Mouse (Mus musculus) left cerebral cortex, adult 9 months (tissue): ENCODE measurements at regions not wholly inside any gene's neighbourhood (a gene's known extent, or its start where the extent isn't known, plus 50 kb on each side); places are given as distances from the start of the nearest gene placed in this dataset.

ENCODE experiments used
- DNase-seq, 2 experiments: peaks; one replicate each; pipeline ENCODE4 v3.0.0; 2022; ENCODE audit warnings: low spot score in 2 of 2

DNA sequence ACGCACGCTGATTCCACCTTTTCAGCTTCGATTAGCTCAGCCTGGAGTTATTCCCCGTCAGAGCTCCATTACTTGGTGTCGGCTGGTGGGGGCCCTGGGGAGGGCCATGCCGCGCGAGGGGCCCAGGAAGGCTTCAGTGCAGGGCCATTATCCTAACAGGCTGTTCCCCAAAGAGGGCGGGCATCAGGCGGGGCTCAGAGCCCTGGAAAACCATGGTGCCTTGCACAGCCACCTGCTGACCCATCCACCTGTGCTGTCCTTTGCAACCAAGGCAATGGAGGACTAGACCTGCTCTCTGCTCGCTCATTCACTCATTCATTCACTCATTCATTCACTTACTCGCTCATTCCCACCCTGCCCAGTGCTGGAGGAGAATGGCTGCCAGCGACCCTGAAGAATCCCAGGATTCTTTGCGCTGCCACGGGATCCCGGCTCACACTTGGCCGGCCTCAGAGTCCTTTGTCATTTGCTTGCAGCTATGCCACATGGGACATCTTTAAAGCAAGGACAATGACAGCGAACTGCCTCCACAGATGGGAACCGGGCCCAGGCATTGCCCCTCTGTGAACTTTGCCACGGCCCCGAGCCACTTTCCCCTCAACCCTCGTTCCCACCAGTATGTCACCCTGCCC is 78.6 kb upstream of the Nkx1-1 start:
- DNase-seq, result no peak

DNA sequence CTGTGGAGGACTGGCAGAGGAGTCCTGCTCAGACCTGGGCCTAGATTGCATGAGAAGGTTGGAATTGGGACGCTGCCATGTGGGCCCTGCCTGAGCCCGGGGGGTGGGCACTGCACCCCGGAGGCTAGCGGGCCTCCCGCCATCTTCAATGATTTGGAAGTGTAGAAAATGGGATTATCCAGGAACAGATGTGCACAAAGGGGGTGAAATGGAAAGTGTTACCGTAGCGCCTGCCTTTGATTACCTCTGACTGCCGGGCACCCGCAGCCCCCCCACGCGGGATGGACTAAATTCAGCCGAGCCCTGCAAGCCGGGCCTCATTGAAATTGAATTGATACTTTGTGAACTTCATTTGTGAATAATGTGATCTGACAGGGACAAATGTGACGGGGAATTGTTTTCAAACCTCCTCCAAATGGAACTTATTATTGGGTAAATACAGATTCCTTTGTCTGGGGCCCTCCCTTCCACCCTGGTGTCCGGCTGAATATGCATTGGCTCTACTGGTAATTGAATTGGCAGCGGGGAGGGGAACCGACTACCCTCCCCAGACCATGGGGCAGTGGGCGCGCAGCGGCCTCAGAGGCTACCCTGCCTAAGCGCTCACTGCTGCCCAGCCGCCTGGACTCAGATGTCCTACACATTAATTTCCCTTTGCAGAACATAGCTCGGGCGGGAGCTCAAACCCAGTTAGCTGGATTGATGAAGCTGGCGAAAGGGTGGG is 77.9 kb upstream of the Nkx1-1 start:
- DNase-seq, result no peak

- no peak for DNase-seq
Observed at GRCm38 (mm10) chr5:33505786-33506185, 72.0 kb upstream of the Nkx1-1 start.

GRCm38 (mm10) chr5:33501735-33502495 is 68.1 kb upstream of the Nkx1-1 start:
- no peak for DNase-seq

DNA sequence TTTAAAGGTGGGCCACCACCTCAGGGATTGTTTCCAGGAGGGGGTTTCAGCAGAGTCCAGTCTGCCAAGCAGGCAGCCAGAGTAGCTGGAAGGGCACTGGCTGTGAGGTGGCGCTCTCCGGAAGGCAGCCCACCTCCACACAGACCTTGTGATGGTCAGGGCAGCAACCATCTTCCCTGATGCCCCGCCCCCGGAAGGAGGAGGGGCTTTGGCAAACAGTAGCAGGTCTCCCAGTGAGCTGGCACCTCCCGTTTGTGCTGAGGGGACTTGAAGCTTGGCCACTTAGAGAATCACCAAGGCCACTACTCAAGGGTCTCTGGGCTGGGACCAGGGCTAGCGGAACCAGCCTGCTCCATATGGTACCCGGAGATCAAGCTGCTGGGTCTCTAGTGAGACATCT is 67.4 kb upstream of the Nkx1-1 start:
- DNase-seq, result no peak

DNA sequence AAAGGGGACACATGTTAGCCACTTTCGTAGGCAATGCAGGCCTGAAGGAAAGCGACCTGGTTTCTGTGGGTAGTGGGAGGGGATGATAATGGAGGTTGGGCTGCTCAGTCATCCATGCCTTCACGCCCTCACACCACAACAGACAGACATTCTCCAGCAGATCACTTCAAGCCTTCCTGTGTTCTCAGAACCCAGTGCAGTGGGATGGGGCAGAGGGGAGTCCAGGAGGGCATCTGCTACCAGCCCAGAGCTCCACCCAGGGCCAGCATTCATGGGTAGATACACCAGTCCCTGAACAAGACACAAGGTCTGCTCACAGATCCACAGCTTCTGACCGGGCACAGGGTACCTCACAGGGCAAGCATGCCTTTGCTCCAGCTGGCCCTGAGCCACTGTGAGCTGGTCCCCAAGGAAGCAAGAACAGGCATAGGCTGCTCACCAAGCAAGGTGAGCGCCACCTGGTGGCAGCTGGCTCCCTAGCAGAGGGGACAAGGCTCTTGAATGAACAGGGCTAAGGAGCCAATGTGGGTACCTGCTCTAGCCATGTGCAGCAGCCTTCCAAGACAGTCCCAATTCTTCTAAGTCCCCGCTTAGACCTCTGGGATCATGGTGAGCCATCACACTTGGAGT is 62.2 kb upstream of the Nkx1-1 start:
- DNase-seq, result peak; percentile 16 to 78

DNA sequence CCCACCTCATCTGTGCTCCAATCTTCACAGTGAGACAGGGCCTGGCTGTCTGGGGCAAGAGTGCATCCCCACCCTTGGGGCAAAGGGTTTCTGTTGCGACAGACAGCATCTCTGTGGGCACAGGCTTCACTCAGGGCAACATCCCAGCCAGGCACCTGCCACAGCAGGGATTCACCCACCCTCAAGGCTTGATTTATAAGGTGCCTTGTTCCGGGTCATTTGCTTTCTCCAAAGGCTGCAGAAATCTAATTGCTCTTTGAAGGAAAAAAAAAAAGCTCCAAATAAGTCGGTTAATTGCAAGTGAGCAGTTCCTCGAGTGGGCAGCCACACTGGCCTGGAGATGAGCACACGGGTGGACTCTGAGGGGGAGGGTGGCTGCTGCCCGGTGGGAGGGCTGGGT is 61.5 kb upstream of the Nkx1-1 start:
- DNase-seq, result no peak

GRCm38 (mm10) chr5:33492604-33493315 is 59.0 kb upstream of the Nkx1-1 start:
- no peak for DNase-seq

DNA sequence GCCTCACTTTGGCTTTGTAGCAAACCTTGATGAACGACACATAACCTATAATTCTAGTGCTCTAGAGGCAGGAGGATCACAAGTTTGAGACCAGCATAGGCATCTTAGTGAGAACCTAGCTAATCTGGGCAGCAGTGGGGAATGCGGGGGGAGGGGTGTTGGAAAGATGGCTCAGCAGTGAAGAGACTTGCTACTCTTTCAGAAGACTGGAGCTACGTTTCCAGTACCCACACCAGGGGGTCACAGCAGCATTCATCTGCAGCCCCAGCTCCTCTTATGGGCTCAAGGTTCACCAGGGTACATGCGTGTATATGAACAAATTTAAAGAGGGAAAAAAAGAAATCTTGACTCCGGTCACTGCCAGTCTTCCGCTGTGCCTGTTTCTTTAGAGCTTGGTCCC is 55.5 kb upstream of the Nkx1-1 start:
- no peak for DNase-seq

DNA sequence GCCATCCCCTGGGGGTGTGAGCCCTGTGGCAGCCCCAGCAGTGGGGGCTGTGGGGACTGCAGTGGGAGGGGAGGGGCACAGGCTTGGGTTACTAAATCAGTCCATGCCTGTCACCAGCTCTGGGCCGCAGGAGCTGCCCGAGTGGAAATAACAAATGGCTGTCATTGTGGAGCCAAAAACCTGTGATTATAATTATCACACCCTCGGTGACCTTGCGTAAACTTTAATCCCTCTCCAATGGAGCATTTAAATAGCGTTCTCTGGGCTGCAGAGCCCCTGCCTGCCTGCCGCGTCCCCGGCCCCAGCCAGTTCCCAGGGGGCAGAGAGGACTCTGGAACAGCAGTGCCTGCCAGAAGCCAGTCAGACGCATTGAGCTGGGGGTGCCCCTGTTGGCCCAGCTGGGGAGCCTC is 54.4 kb upstream of the Nkx1-1 start:
- no peak for DNase-seq

GRCm38 (mm10) chr5:33485765-33486164 is 52.0 kb upstream of the Nkx1-1 start:
- no peak for DNase-seq
